Mouse (Mus musculus) regulatory T cell (primary cell): ENCODE results near the gene Eif3m.

Experiments
- in situ Hi-C: fragments of 300-600 bp; cut with MboI, MseI; formaldehyde crosslinking; loops from one replicate; pipeline ENCODE4 v1.15.1; 2025; ENCODE audit warnings: high pct_unique_total_duplicates

Gene Eif3m

GRCm38 (mm10) chr2:105017802-105018201, 922 bp upstream of the Eif3m start:
- in situ Hi-C loops, result loop anchor here (5.0 kb wide), 1 partner anchor 171 kb away; the partner anchor contains the start of gene Prrg4

- in situ Hi-C loops, result loop anchor here (5.0 kb wide), 1 partner anchor 169 kb away; the partner anchor contains the start of gene Prrg4
Observed at GRCm38 (mm10) chr2:105016192-105016966, 501 bp downstream of the Eif3m start.

- in situ Hi-C loops, result no loop called here
Observed at GRCm38 (mm10) chr2:105007236-105007635, 9.6 kb downstream of the Eif3m start.

- in situ Hi-C loops, result no loop called here
Observed at GRCm38 (mm10) chr2:104996201-104996600, 20.7 kb downstream of the Eif3m start.

GRCm38 (mm10) chr2:104994436-104994835, 22.4 kb downstream of the Eif3m start:
- in situ Hi-C loops, result no loop called here

- in situ Hi-C loops, result no loop called here
Observed at GRCm38 (mm10) chr2:104988974-104989373, 27.9 kb downstream of the Eif3m start.

GRCm38 (mm10) chr2:104985796-104986195, 31.1 kb downstream of the Eif3m start:
- in situ Hi-C loops, result no loop called here

- in situ Hi-C loops, result no loop called here
Observed at GRCm38 (mm10) chr2:104981712-104982111, 35.2 kb downstream of the Eif3m start.

GRCm38 (mm10) chr2:104964492-104964891, 52.4 kb downstream of the Eif3m start:
- in situ Hi-C loops, result no loop called here
